Mouse (Mus musculus): ENCODE measurements around the gene Gdf7.

Gene Gdf7

GRCm38 (mm10) chr12:8298361-8299142 lies 3.2 kb downstream of the Gdf7 start:
- no peak for DNase-seq (ENCODE audit: low spot score in 2 of 2)

GRCm38 (mm10) chr12:8297586-8298214 lies 4.1 kb downstream of the Gdf7 start:
- DNase-seq (ENCODE audit: low spot score in 2 of 2), result peak in 1 of 2 experiments; percentile 41

- DNase-seq (ENCODE audit: low spot score in 2 of 2), result no peak
These were observed 5.6 kb downstream of the Gdf7 start for GRCm38 (mm10) chr12:8296154-8296553.

GRCm38 (mm10) chr12:8295307-8295913 lies 6.3 kb downstream of the Gdf7 start:
- DNase-seq (ENCODE audit: low spot score in 2 of 2), result no peak

- peak in 1 of 2 experiments; percentile 33 for DNase-seq (ENCODE audit: low spot score in 2 of 2)
These were observed 10.4 kb downstream of the Gdf7 start for GRCm38 (mm10) chr12:8291157-8291853.

GRCm38 (mm10) chr12:8289499-8289898 lies 12.3 kb downstream of the Gdf7 start:
- DNase-seq (ENCODE audit: low spot score in 2 of 2), result no peak

GRCm38 (mm10) chr12:8289099-8289498 lies 12.7 kb downstream of the Gdf7 start:
- no peak for DNase-seq (ENCODE audit: low spot score in 2 of 2)

GRCm38 (mm10) chr12:8287970-8288369 lies 13.8 kb downstream of the Gdf7 start:
- DNase-seq (ENCODE audit: low spot score in 2 of 2), result no peak

GRCm38 (mm10) chr12:8281225-8282017 lies 20.3 kb downstream of the Gdf7 start:
- DNase-seq (ENCODE audit: low spot score in 2 of 2), result no peak

- DNase-seq (ENCODE audit: low spot score in 2 of 2), result no peak
These were observed 26.3 kb downstream of the Gdf7 start for GRCm38 (mm10) chr12:8275424-8275823.

- no peak for DNase-seq (ENCODE audit: low spot score in 2 of 2)
These were observed 28.1 kb downstream of the Gdf7 start for GRCm38 (mm10) chr12:8273471-8274171.

- DNase-seq (ENCODE audit: low spot score in 2 of 2), result no peak
These were observed 30.3 kb downstream of the Gdf7 start for GRCm38 (mm10) chr12:8271405-8271804.

GRCm38 (mm10) chr12:8269627-8270026 lies 32.1 kb downstream of the Gdf7 start:
- no peak for DNase-seq (ENCODE audit: low spot score in 2 of 2)

- DNase-seq (ENCODE audit: low spot score in 2 of 2), result no peak
These were observed 35.4 kb downstream of the Gdf7 start for GRCm38 (mm10) chr12:8266311-8266710.

- no peak for DNase-seq (ENCODE audit: low spot score in 2 of 2)
These were observed 41.5 kb downstream of the Gdf7 start for GRCm38 (mm10) chr12:8260297-8260696.
